Mouse (Mus musculus) retina, postnatal 7 days (tissue): ENCODE data around the gene Krt16.

Experiments
- DNase-seq: peaks from one replicate; pipeline ENCODE4 v3.0.0-alpha.2; 2012; ENCODE audit warnings: low read depth, low spot score

Gene Krt16

GRCm38 (mm10) chr11:100248852-100249465, at the start of gene Krt16:
TSS of gene Krt16 (minus strand) at chr11:100248902.
- DNase-seq = no peak

GRCm38 (mm10) chr11:100297801-100298200, 49.1 kb upstream of the Krt16 start:
- no peak for DNase-seq

GRCm38 (mm10) chr11:100295308-100295707, 46.6 kb upstream of the Krt16 start:
- peak; percentile 87 for DNase-seq

DNA sequence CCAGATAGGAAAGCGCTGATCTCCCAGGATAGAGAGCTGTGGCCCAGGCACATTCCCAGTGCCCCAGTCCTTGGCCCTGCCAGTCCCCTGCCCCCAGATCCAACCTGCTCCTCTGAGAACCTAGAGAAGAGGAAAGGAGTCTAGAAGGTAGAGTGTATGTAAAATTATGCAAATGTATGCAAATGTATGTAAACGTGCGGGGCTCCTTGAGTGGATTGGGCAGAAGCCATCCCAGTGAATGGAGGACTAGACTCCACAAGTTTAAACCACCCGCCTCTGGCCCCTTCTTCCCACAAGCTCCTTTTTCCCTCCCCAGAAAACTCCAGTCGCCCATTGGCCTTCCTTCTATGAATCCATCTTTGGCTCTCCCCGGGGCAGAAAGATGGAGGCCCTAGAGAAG, 44.2 kb upstream of the Krt16 start:
- DNase-seq = no peak

GRCm38 (mm10) chr11:100290235-100290634, 41.5 kb upstream of the Krt16 start:
- no peak for DNase-seq

- DNase-seq = no peak
These were observed 40.2 kb upstream of the Krt16 start for GRCm38 (mm10) chr11:100288942-100289341.

GRCm38 (mm10) chr11:100287024-100287423, 38.3 kb upstream of the Krt16 start:
- no peak for DNase-seq

- no peak for DNase-seq
These were observed 36.3 kb upstream of the Krt16 start for GRCm38 (mm10) chr11:100284988-100285387.

DNA sequence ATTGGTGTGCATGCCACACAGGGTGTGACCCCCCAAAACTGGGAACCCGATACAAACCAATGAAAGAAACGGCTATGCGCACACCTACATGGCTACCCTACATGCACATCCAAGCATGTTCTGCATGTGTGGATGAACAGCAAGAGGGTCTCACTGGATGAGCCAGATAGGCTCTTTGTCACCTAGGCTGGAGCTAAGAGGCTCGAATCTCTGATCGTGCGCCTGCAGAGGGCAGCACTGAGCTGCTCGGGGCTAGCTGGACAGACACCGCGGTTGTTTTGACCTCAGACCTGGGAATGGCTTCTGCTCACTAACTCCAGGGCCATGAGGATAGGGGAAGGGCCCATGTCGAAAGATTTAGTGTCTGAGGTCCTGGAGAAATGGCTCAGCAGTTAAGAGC, 33.8 kb upstream of the Krt16 start:
- peak; percentile 53 for DNase-seq

DNA sequence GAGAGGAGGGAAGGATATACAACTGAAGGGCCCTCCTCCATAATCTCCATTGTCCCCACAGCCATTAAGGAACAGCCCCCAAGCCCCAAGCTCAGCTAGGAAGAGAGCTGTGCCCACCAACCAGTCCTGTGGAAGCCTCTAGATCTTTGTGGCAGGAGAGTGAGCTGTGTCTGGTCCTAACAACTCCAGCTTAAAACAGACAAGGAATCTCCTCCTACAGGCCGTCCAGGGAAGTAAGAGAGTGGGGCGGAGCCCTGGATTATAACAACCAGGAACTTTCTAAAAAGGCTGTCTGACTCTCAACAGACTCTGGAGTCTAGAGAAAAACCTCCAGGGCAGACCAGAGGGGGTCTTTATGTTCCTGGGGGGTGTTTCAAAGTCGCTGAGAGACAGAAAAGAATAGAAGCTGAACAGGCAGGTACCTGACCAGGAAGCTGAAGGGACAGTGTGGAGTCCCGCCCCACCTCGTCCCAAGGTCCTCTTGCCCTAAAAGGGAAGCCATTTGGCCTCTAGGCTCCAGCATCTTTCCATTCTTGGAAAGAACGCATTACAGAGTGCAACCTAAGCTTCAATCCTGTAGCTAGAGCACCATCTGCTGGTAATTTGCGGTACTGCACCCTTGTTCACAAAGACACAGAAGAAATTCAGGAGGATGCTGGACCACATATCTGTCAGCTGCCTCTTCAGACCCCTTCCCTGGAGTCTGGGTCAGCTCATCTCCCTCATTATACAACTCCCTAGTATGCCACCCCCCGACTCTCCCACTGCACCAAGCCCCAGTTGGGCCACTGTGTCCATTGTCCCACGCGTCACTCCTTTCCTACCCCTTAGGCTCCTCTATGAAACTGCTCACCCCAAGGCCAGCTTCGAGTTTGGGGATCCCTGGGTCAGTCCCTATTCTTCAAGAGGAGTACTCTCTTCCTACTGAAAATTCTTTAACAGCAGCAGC, 33.2 kb upstream of the Krt16 start:
- DNase-seq = peak; percentile 80

DNA sequence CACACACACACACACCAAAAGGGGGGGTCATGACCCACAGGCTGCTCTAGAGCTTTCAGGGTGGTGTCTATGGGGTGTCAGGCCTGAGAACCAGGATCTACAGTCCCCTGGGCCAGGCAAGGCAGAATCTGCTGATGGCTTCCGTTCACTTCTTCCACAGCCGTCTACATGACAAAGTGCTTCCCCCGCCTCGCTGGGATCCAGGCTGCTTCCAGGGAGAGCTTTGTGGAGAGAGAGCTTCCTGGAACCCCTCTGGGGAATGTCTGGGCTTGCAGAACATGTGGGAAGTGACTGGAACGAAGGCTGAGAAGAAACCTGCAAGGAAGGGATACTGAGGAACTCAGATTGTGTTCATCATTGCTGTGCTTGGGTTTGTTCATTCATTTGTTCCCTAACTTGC, 30.1 kb upstream of the Krt16 start:
- no peak for DNase-seq

GRCm38 (mm10) chr11:100277726-100278480, 29.2 kb upstream of the Krt16 start:
- DNase-seq = no peak

DNA sequence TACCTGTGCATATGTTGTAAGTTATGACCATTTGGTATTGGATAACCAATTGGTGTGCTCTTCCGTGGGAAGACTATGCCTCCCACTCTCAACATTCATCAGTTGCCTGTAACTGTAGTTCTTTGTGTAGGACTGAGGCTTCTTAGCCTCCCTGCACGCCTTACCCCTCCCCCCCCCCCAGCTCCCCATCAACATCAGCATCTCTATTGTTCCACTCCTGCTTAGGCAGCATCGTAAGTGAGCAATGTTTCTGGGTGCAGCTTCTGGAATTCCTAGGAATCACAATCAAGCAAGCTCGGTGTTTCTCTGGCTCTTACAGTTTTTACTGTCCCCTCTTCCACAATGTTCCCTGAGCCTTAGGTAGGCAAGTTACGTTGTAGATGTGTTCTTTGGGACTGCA, 26.8 kb upstream of the Krt16 start:
- DNase-seq = no peak

DNA sequence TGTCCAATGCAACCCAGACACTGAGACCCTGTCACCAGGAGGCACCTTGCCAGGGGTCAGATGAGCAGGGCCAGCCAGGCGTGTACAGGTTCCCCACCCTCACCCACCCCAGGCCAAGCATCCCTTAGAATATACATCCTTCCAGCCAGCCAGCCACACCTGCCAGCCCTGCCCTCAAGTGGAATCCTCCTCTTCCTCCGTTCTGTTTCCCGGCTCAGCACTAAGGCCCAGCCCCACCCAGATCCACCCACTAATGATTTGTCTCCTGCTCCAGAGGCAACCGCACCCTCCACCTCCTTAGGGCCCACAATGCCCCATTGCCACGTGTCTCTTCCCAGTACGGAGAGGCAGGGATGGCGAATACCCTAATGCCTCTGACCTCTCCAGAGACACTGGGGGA, 26.0 kb upstream of the Krt16 start:
- DNase-seq = no peak

DNA sequence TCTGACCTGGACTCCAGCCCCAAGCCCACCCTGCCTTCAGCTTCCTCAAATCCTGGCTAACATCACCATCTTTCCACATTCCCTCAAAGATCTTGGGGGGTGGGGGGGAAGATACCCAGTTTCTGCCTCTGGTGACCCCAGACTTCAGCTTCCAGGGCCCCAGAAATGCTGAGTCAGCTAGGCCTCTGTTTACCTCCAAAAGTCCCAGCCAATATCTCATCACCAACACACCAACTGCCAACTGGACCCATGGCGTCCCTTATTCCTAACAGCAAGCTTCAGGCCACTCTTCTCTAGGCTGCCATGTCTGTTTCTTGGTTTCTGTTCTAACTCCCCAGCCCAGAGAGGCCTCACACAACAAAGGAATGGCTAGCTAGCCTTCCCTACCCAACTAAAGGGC, 23.2 kb upstream of the Krt16 start:
- no peak for DNase-seq

DNA sequence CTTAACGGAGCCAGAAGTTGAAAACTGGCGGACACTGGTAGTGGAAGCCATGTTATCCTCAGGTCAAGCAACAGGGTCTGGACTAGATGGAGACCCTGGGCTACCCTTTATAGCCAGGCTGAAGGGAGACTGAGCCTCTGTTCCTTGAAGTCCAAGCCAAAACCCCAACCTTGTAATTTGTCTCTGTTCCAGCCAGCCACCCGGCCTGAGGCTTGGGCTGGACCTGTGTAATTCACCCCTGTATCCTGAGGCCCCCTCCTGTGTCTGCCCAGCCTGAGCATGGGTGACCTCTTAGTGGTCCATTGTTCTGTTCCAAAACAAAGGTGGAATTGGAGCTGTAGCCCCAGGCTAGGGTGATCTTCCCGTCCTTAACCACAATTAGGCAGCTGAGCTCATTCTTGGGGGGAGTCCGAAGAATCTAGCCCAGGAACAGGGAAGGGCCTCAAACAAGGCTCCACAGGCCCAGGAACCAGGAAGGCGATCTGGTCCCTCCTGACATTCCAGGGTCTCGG, 21.2 kb upstream of the Krt16 start, which contains the start of gene Krt42:
TSS of gene Krt42 (minus strand) at position 51 of the 512 bp plus-strand sequence.
- no peak for DNase-seq

- DNase-seq = no peak
These were observed 13.6 kb upstream of the Krt16 start for GRCm38 (mm10) chr11:100262058-100262980.

- no peak for DNase-seq
These were observed 12.5 kb upstream of the Krt16 start for GRCm38 (mm10) chr11:100261235-100261605.

DNA sequence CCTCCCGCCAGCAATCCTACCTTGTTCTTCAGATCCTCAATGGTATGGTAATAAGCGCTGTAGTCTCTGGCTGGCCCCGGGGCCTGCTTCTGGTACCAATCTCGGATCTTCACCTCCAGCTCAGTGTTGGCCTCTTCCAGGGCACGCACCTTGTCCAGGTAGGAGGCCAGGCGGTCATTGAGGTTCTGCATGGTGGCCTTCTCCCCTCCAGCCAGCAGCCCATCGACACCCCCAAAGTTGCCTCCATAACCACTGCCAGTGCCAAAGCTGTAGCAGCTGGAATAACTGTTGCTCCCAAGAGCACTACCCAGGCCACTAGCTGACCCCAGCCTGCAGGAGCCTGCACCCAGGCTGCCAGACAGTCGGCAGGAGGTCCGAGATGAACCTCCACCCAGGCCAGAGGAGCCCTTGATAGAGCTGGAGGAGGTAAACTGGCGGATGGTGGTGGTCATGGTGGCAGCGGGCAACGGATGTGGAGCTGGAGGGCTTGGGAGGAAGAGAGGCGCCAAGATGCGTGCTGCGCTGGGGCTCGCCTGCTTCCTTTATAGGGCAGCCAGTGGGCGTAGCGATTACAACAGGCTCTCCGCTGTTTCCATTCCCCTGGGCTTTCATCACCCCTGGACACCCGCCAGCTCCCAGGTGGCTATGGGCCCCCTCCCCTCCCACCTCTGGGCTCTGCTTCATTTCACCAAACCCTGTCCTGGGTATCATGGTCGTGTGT, 12.0 kb upstream of the Krt16 start, which contains the start of gene Krt17:
TSS of gene Krt17 (minus strand) at position 516 of the 721 bp plus-strand sequence.
- DNase-seq = no peak

- DNase-seq = no peak
These were observed 10.4 kb upstream of the Krt16 start for GRCm38 (mm10) chr11:100259079-100259478.
